Mouse (Mus musculus) neural tube, embryonic 14.5 days (tissue): ENCODE results near the gene Tec. TPM values are rescaled to one million over a fixed set of nuclear protein-coding genes. Genes with fewer than 3 reads are reported as not detected.
A peak's percentile ranks its signal among the peaks of the same experiment; 100 is the strongest.

Experiments used
- ATAC-seq: fragments of 200-750 bp; cut with Nextera tagmentation; 2 replicates; pipeline ENCODE4 v1.8.0; 2017; ENCODE audit warnings: low read depth, mild to moderate bottlenecking, moderate TSS enrichment, moderate library complexity
- H3K27ac ChIP-seq: fragments of 300-500 bp; sonication (generic); 2 replicates; pipeline ENCODE4 v1.5.1; 2014; ENCODE audit warnings: low read depth, mild to moderate bottlenecking, control low read depth, low read length, moderate library complexity, mixed read lengths
- H3K27me3 ChIP-seq: fragments of 300-500 bp; sonication (generic); 2 replicates; pipeline ENCODE4 v1.6.1; 2014; ENCODE audit warnings: low read length; ENCODE audit not compliant: control insufficient read depth, insufficient read depth
- H3K36me3 ChIP-seq: fragments of 300-500 bp; sonication (generic); 2 replicates; pipeline ENCODE4 v1.6.1; 2014; ENCODE audit warnings: low read length, mixed read lengths; ENCODE audit not compliant: control insufficient read depth, insufficient read depth
- H3K4me1 ChIP-seq: fragments of 300-500 bp; sonication (generic); 2 replicates; pipeline ENCODE4 v1.6.1; 2014; ENCODE audit warnings: low read length; ENCODE audit not compliant: control insufficient read depth, insufficient read depth
- H3K4me2 ChIP-seq: fragments of 300-500 bp; sonication (generic); 2 replicates; pipeline ENCODE4 v1.6.1; 2014; ENCODE audit warnings: mild to moderate bottlenecking, low read depth, low read length, control low read depth
- H3K4me3 ChIP-seq: fragments of 300-500 bp; sonication (generic); 2 replicates; pipeline ENCODE4 v1.5.1; 2014; ENCODE audit warnings: low read depth, low read length, control low read depth, mixed read lengths
- H3K9ac ChIP-seq: fragments of 300-500 bp; sonication (generic); replicated peaks from 2 replicates; pipeline ENCODE4 v1.6.1; 2014; ENCODE audit warnings: low read depth, mild to moderate bottlenecking, control low read depth, low read length, mixed read lengths
- H3K9me3 ChIP-seq: fragments of 300-500 bp; sonication (generic); 2 replicates; pipeline ENCODE4 v1.6.1; 2016; ENCODE audit warnings: low read length; ENCODE audit not compliant: control insufficient read depth
- WGBS: fragments of 180-500 bp; shearing (Covaris S2); extraction: QIAGEN DNeasy Blood & Tissue Kit; methylation state at CpG from one replicate; pipeline ENCODE4 v1.1.7; 2014; 5-methylcytosine and 5-hydroxymethylcytosine counted together
- polyA plus RNA-seq: library from polyadenylated mRNA; unstranded; fragments of >200 nt; fragmentation: Nextera tagmentation; extraction: Ambion mirVana; gene quantifications from 2 replicates; pipeline ENCODE4 v1.2.1, GENCODE M21; 2014

The Tec gene
- polyA plus RNA-seq, 1 experiment from 2014 or later, result 5.8 TPM

GRCm38 (mm10) chr5:72751056-72751758 is 117.1 kb downstream of the Tec start:
- 57% methylated on average over 7 of the region's 7 CpGs for WGBS
- Histone ChIP-seq H3K27ac (no peak overlapping the region), H3K4me3 (no peak overlapping the region), H3K36me3 (no peaks in the 10 kb centered on the region), H3K9me3 (no peaks in the 10 kb centered on the region), H3K4me2 (no peak overlapping the region), H3K4me1 (no peaks in the 10 kb centered on the region), H3K9ac (no peak overlapping the region), H3K27me3 (no peaks in the 10 kb centered on the region)
- ATAC-seq, result peak; percentile 83

DNA sequence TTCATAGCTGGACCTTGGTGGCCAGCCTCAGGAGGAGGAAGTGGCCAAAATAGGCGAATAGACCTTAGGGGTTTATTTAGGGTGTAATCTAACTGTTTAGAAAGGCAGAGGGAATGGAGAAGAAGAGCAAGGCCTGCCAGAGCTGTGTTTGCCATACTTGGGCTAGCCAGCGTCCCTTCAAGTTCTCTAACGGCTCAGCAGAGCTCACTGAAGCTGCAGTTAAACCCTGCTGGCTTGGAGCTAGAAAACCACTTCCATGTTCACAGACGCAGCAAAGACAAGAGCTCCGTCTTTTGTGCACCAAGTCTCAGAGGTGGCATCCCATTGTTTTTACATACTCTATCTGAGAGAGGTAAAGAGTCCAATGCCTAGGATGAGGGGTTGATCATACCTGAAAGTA is 118.1 kb downstream of the Tec start:
- H3K27ac ChIP-seq, result 0 out of 2 replicates have a peak overlapping the region, but pooled peaks have one; percentile 22
- WGBS, result 79% methylated on average over 5 of the region's 5 CpGs
- ATAC-seq, result no peak

DNA sequence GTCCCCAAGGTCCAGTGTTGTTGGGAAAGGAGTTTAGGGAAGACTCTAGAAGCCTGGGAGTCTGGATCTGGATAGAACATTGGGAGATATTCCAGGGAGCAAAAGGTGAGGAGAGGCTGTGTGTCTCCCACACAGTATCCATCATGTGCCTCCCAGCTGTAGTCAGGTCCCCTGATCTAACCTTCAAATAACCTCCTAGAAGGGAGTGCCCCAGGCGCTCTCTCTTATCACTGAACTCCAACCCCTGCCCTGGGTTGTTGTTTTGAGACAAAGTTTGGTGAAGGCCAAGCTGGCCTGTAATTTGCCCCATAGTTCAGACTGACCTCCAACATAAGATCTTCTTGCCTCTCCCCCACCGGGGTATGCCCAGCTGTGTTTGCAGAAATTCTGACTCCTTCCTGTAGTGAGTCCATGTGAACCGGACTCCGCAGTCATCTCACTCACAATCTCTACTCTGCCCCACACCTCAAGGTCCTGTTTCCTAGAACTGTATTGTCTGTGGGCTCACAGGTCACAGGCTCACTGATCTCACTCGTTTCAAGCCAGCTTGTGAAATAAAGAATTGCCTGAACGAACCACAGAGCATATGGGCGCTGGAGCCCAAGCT is 119.5 kb downstream of the Tec start:
- Histone ChIP-seq H3K4me2 (no peak overlapping the region), H3K4me3 (no peak overlapping the region), H3K4me1 (no peaks in the 10 kb centered on the region), H3K27me3 (no peaks in the 10 kb centered on the region), H3K36me3 (no peaks in the 10 kb centered on the region), H3K9ac (no peak overlapping the region), H3K9me3 (no peaks in the 10 kb centered on the region), H3K27ac (no peak overlapping the region)
- 82% methylated on average over 7 of the region's 7 CpGs for WGBS
- ATAC-seq, result no peak

More for the DNA sequence above, 118.1 kb downstream of the Tec start:
- no peaks in the 10 kb centered on the region for H3K4me1 ChIP-seq
- no peaks in the 10 kb centered on the region for H3K36me3 ChIP-seq
- no peaks in the 10 kb centered on the region for H3K27me3 ChIP-seq
- no peak overlapping the region for H3K9ac ChIP-seq
- no peak overlapping the region for H3K4me3 ChIP-seq
- H3K9me3 ChIP-seq, result no peaks in the 10 kb centered on the region
- H3K4me2 ChIP-seq, result no peak overlapping the region

DNA sequence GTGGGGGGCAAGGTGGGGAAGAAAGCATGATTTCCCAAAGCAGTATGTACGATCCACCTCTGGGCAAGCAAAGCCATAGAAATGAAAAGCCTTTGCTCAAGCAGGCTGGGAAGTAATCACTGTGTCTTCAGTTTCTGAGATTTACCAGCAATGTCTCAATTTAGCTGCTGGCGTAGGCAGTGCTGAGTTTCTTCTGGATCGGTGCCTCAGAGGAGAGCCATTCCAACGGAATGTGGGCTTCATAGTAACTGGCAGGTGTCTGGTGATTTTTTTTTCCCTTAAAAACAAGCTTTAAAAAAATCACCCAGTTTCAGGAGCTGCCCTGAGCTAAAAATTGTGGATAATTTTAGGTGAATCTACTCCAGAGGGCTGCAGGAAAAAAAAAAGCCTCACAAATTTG is 120.9 kb downstream of the Tec start:
- Histone ChIP-seq H3K36me3 (no peaks in the 10 kb centered on the region), H3K4me3 (no peak overlapping the region), H3K4me2 (no peak overlapping the region), H3K9ac (no peak overlapping the region), H3K4me1 (no peaks in the 10 kb centered on the region), H3K9me3 (no peaks in the 10 kb centered on the region), H3K27ac (no peak overlapping the region), H3K27me3 (no peaks in the 10 kb centered on the region)
- no peak for ATAC-seq
- 88% methylated on average over 4 of the region's 4 CpGs for WGBS

DNA sequence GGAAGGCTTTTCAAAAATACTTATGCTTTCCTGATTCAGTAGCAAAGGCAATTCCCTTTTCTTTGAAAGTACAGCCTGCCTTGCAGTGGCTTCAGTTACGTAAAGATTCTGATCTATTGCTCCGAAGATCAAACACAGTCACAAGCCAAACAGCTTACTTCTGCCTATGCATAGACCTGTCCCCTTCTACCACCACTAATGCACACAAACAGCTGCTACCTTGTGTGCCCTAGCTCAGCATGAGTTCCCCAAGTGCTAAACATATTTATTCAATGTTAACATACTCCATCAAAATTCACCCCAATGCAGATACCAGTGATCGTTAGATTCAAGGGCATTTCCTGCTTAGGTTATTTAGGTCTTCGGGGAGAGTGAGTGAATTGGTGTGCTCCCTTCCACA is 121.8 kb downstream of the Tec start:
- no peaks in the 10 kb centered on the region for H3K27me3 ChIP-seq
- WGBS, result 84% methylated on average over 4 of the region's 4 CpGs
- H3K9me3 ChIP-seq, result no peaks in the 10 kb centered on the region
- no peaks in the 10 kb centered on the region for H3K36me3 ChIP-seq
- no peaks in the 10 kb centered on the region for H3K4me1 ChIP-seq
- H3K4me2 ChIP-seq, result no peak overlapping the region
- no peak overlapping the region for H3K27ac ChIP-seq
- no peak overlapping the region for H3K9ac ChIP-seq
- ATAC-seq, result no peak
- H3K4me3 ChIP-seq, result no peak overlapping the region

DNA sequence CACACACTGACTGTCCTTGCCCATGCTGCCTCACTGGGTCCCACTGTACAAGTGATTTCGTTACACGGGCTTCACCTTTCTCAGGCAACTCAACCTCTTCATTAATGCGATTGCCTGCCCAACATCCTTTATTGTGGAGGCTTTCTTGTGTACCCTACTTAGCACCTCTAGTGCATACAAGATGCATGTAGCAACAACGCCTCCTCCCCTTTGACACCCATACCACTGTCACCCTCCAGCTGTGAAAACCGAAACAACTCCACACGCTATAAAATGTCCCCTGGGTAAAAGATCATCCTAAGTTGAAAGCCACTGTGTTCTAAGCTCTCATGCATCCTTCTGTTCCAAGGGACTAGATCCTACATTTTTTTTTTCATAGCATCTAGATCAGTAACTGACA is 125.2 kb downstream of the Tec start:
- Histone ChIP-seq H3K9me3 (no peaks in the 10 kb centered on the region), H3K9ac (no peak overlapping the region), H3K4me3 (no peak overlapping the region), H3K36me3 (no peaks in the 10 kb centered on the region), H3K27me3 (no peaks in the 10 kb centered on the region), H3K27ac (no peak overlapping the region), H3K4me2 (no peak overlapping the region), H3K4me1 (no peaks in the 10 kb centered on the region)
- WGBS, result 93% methylated on average over 6 of the region's 6 CpGs
- no peak for ATAC-seq

- Histone ChIP-seq H3K4me3 (no peak overlapping the region), H3K36me3 (no peaks in the 10 kb centered on the region), H3K9me3 (no peaks in the 10 kb centered on the region), H3K27me3 (no peaks in the 10 kb centered on the region), H3K27ac (no peak overlapping the region), H3K4me1 (no peaks in the 10 kb centered on the region), H3K9ac (no peak overlapping the region), H3K4me2 (no peak overlapping the region)
- no peak for ATAC-seq
- 90% methylated on average over 7 of the region's 7 CpGs for WGBS
Observed at GRCm38 (mm10) chr5:72736868-72737267, 131.4 kb downstream of the Tec start.

DNA sequence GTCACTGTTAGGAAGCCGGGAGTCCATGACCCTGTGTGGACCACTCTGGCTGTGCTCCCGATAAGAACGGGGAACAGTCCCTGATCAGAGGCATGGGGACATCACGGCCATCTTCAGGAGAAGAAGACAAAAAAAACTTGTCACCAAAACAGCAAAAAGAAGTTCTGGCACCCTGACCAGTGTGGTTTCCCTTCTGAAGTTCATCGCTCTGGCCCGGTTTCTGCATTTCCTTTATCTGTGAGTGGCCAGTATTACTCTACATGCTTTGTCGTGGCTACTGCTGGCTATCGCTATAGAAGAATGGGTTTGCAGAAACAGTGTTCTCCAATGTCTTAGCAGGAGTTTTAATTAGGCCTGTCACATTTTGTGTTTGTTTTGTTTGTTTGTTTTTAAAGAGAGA is 131.8 kb downstream of the Tec start:
- Histone ChIP-seq H3K4me2 (no peak overlapping the region), H3K4me1 (no peaks in the 10 kb centered on the region), H3K9me3 (no peaks in the 10 kb centered on the region), H3K36me3 (no peaks in the 10 kb centered on the region), H3K27me3 (no peaks in the 10 kb centered on the region), H3K4me3 (no peak overlapping the region), H3K9ac (no peak overlapping the region), H3K27ac (no peak overlapping the region)
- 91% methylated on average over 8 of the region's 8 CpGs for WGBS
- ATAC-seq, result no peak

DNA sequence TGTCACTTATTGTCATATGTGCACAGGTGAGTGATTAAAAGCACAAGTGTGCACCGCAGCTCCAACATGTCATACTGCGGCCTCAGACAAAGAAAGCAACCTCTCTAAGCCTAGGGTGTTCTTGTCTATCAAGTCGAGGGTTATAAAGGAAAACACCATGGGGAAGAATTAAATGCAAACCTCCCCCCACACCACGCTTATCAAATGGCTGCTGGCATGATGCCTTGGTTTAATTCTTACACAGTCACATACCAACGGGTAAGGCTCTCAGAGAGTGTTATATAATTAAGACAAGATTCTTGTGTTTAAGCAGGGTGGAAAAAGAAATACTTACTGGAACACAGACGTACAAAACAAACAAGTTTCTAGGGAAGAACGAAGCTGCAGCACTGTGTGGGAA is 132.5 kb downstream of the Tec start:
- 66% methylated on average over 7 of the region's 7 CpGs for WGBS

More for the DNA sequence above, 132.5 kb downstream of the Tec start:
- no peak overlapping the region for H3K4me3 ChIP-seq
- H3K27ac ChIP-seq, result no peak overlapping the region
- no peaks in the 10 kb centered on the region for H3K27me3 ChIP-seq
- H3K4me1 ChIP-seq, result no peaks in the 10 kb centered on the region
- no peak for ATAC-seq
- no peaks in the 10 kb centered on the region for H3K36me3 ChIP-seq
- no peak overlapping the region for H3K4me2 ChIP-seq
- H3K9me3 ChIP-seq, result no peaks in the 10 kb centered on the region
- H3K9ac ChIP-seq, result no peak overlapping the region
